Mouse (Mus musculus) kidney, embryonic 15.5 days (tissue): Measurements from ENCODE around the gene Ntn1. TPM values are rescaled to one million over a fixed set of nuclear protein-coding genes. Genes with fewer than 3 reads are reported as not detected.

Experiments used
- ATAC-seq: fragments of 200-750 bp; cut with Nextera tagmentation; replicated peaks from 2 replicates; pipeline ENCODE4 v1.8.0; 2017; ENCODE audit warnings: moderate TSS enrichment; ENCODE audit not compliant: low FRiP score
- H3K27ac ChIP-seq: fragments of 300-500 bp; sonication (generic); 2 replicates; pipeline ENCODE4 v1.5.1; 2015; ENCODE audit warnings: mild to moderate bottlenecking, inconsistent platforms
- H3K27me3 ChIP-seq: fragments of 300-500 bp; sonication (generic); 2 replicates; pipeline ENCODE4 v1.6.1; 2015; ENCODE audit warnings: inconsistent platforms
- H3K36me3 ChIP-seq: fragments of 300-500 bp; sonication (generic); 2 replicates; pipeline ENCODE4 v1.6.1; 2015; ENCODE audit warnings: inconsistent platforms
- H3K4me1 ChIP-seq: fragments of 300-500 bp; sonication (generic); 2 replicates; pipeline ENCODE4 v1.6.1; 2015; ENCODE audit warnings: inconsistent platforms
- H3K4me2 ChIP-seq: fragments of 300-500 bp; sonication (generic); 2 replicates; pipeline ENCODE4 v1.6.1; 2015; ENCODE audit warnings: moderate library complexity, mild to moderate bottlenecking, inconsistent platforms
- H3K4me3 ChIP-seq: fragments of 300-500 bp; sonication (generic); replicated peaks from 2 replicates; pipeline ENCODE4 v1.5.1; 2015; ENCODE audit warnings: mild to moderate bottlenecking, inconsistent platforms
- H3K9ac ChIP-seq: fragments of 300-500 bp; sonication (generic); 2 replicates; pipeline ENCODE4 v1.6.1; 2015; ENCODE audit warnings: mild to moderate bottlenecking, inconsistent platforms
- H3K9me3 ChIP-seq: fragments of 300-500 bp; sonication (generic); replicated peaks from 2 replicates; pipeline ENCODE4 v1.6.1; 2016; ENCODE audit warnings: inconsistent platforms
- WGBS: fragments of 180-500 bp; shearing (Covaris S2); methylation state at CpG from one replicate; pipeline ENCODE4 v1.1.7; 2015; ENCODE audit warnings: mixed read lengths; 5-methylcytosine and 5-hydroxymethylcytosine counted together
- polyA plus RNA-seq: library from polyadenylated mRNA; unstranded; fragments of >200 nt; fragmentation: Nextera tagmentation; extraction: Ambion mirVana; gene quantifications from 2 replicates; pipeline ENCODE4 v1.2.1, GENCODE M21; 2015

Ntn1 gene
- polyA plus RNA-seq, 1 experiment from 2014 or later = 16.5 TPM

- WGBS = 67% methylated on average over 12 of the region's 12 CpGs
- no peak overlapping the region for H3K4me3 ChIP-seq
- no peak overlapping the region for H3K27ac ChIP-seq
- H3K4me1 ChIP-seq = peaks cover 29% of the 10 kb centered on the region
- no peaks in the 10 kb centered on the region for H3K9me3 ChIP-seq
- no peak for ATAC-seq
- no peaks in the 10 kb centered on the region for H3K36me3 ChIP-seq
- no peak overlapping the region for H3K9ac ChIP-seq
- no peak overlapping the region for H3K4me2 ChIP-seq
- H3K27me3 ChIP-seq = no peaks in the 10 kb centered on the region; the same call in 1 of the 2 replicates
Observed at GRCm38 (mm10) chr11:68273855-68274254, 126.8 kb downstream of the Ntn1 start.

DNA sequence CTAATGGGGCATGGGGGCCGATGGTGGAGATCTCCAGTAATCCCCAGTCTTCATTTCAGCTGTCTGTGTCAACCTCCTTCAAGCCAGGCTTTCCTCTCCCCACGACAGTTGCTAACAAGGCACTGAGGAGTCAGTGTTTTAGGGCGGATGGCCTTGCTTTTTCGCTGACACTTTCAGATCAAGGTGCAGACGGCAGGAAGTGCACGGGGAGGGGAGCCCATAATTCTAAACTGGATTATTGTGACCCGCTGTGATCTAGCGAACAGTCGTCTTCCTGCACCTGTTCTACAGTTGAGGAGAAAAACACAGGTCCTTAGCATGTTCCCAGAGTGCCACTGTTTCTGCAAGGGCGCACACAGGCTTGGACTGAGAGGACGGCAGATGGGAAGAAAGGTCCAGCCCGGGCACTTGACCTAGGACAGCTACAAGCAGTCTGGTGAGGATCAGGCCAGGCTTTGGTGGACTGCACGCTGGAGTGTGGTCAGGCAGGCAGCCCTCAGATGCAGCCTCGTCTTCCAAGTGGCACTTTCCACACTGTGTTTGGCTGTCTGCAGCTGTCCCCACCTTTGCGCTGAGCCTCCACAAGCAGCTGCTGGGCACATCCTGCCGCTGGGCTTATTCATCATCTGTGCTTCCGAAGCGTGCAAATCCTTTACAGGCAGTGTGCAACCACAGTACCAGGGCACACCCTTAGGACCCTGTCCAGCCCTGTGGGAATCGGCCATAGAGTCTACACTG is 129.7 kb downstream of the Ntn1 start:
- peaks cover 18% of the 10 kb centered on the region for H3K4me1 ChIP-seq
- no peaks in the 10 kb centered on the region for H3K9me3 ChIP-seq
- H3K9ac ChIP-seq = no peak overlapping the region
- 49% methylated on average over 19 of the region's 19 CpGs for WGBS
- H3K36me3 ChIP-seq = no peaks in the 10 kb centered on the region
- no peak for ATAC-seq
- H3K4me2 ChIP-seq = no peak overlapping the region
- H3K4me3 ChIP-seq = no peak overlapping the region
- H3K27me3 ChIP-seq = no peaks in the 10 kb centered on the region
- H3K27ac ChIP-seq = no peak overlapping the region

- H3K9me3 ChIP-seq = no peaks in the 10 kb centered on the region
- ATAC-seq = no peak
- no peak overlapping the region for H3K4me2 ChIP-seq
- no peaks in the 10 kb centered on the region for H3K27me3 ChIP-seq
- H3K9ac ChIP-seq = no peak overlapping the region
- no peak overlapping the region for H3K4me3 ChIP-seq
- WGBS = 77% methylated on average over 5 of the region's 5 CpGs
- H3K36me3 ChIP-seq = no peaks in the 10 kb centered on the region
- no peak overlapping the region for H3K27ac ChIP-seq
- H3K4me1 ChIP-seq = peaks cover 9% of the 10 kb centered on the region
Observed at GRCm38 (mm10) chr11:68264276-68264675, 136.3 kb downstream of the Ntn1 start.

GRCm38 (mm10) chr11:68263100-68263499 is 137.5 kb downstream of the Ntn1 start:
- no peaks in the 10 kb centered on the region for H3K36me3 ChIP-seq
- H3K9me3 ChIP-seq = no peaks in the 10 kb centered on the region
- no peak overlapping the region for H3K27ac ChIP-seq
- WGBS = 91% methylated on average over 5 of the region's 5 CpGs
- H3K4me1 ChIP-seq = peaks cover 9% of the 10 kb centered on the region
- H3K9ac ChIP-seq = no peak overlapping the region
- no peak overlapping the region for H3K4me2 ChIP-seq
- no peak overlapping the region for H3K4me3 ChIP-seq
- no peak for ATAC-seq
- H3K27me3 ChIP-seq = no peaks in the 10 kb centered on the region

GRCm38 (mm10) chr11:68261162-68261892 is 139.3 kb downstream of the Ntn1 start:
- WGBS = 74% methylated on average over 10 of the region's 10 CpGs
- no peak overlapping the region for H3K4me3 ChIP-seq
- no peak overlapping the region for H3K9ac ChIP-seq
- peaks cover 9% of the 10 kb centered on the region for H3K4me1 ChIP-seq
- H3K36me3 ChIP-seq = no peaks in the 10 kb centered on the region
- no peak overlapping the region for H3K27ac ChIP-seq
- H3K27me3 ChIP-seq = no peaks in the 10 kb centered on the region
- no peak for ATAC-seq
- H3K9me3 ChIP-seq = no peaks in the 10 kb centered on the region
- H3K4me2 ChIP-seq = no peak overlapping the region

- no peak overlapping the region for H3K4me3 ChIP-seq
- peaks cover 9% of the 10 kb centered on the region for H3K4me1 ChIP-seq
- no peaks in the 10 kb centered on the region for H3K9me3 ChIP-seq
- 95% methylated on average over 6 of the region's 6 CpGs for WGBS
- H3K4me2 ChIP-seq = no peak overlapping the region
- no peak overlapping the region for H3K27ac ChIP-seq
- H3K9ac ChIP-seq = no peak overlapping the region
- ATAC-seq = no peak
- H3K27me3 ChIP-seq = no peaks in the 10 kb centered on the region
- no peaks in the 10 kb centered on the region for H3K36me3 ChIP-seq
Observed at GRCm38 (mm10) chr11:68260399-68260798, 140.2 kb downstream of the Ntn1 start.

DNA sequence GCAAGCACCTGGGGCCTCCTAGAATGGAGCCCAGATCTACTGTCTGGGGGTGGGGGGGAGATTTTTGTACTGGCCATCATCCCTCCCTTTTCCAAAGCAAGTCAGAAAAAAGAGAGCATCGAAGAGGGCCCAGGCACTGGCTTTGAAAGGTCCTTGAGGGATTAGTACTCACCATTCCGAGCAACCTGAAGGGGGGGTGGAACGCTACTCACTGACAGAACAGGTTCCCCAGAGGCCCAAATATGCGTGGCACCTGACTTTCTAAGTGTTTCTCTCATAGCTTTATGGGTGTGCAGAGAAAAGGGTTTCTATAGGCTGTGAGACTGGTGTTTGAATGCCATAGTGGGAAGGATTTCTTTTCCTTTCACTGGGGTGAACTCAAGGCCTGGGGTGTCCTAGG is 142.1 kb downstream of the Ntn1 start:
- no peaks in the 10 kb centered on the region for H3K36me3 ChIP-seq
- 82% methylated on average over 4 of the region's 4 CpGs for WGBS
- ATAC-seq = no peak
- no peak overlapping the region for H3K4me3 ChIP-seq
- peaks cover 18% of the 10 kb centered on the region for H3K4me1 ChIP-seq
- H3K4me2 ChIP-seq = no peak overlapping the region
- H3K9me3 ChIP-seq = no peaks in the 10 kb centered on the region
- no peak overlapping the region for H3K27ac ChIP-seq
- no peak overlapping the region for H3K9ac ChIP-seq
- H3K27me3 ChIP-seq = no peaks in the 10 kb centered on the region

- Histone ChIP-seq H3K4me3 (no peak overlapping the region), H3K9me3 (no peaks in the 10 kb centered on the region), H3K9ac (no peak overlapping the region), H3K4me2 (no peak overlapping the region), H3K27ac (no peak overlapping the region), H3K4me1 (peaks cover 12% of the 10 kb centered on the region), H3K27me3 (no peaks in the 10 kb centered on the region), H3K36me3 (no peaks in the 10 kb centered on the region)
- ATAC-seq = peak; percentile 52
- WGBS = 40% methylated on average over 7 of the region's 7 CpGs
Observed at GRCm38 (mm10) chr11:68253531-68253930, 147.1 kb downstream of the Ntn1 start.

GRCm38 (mm10) chr11:68250106-68250505 is 150.5 kb downstream of the Ntn1 start:
- no peak overlapping the region for H3K9ac ChIP-seq
- ATAC-seq = no peak
- H3K4me2 ChIP-seq = no peak overlapping the region
- WGBS = 89% methylated on average over 6 of the region's 6 CpGs
- H3K36me3 ChIP-seq = no peaks in the 10 kb centered on the region
- no peaks in the 10 kb centered on the region for H3K27me3 ChIP-seq
- H3K4me3 ChIP-seq = no peak overlapping the region
- no peaks in the 10 kb centered on the region for H3K9me3 ChIP-seq
- H3K4me1 ChIP-seq = peaks cover 12% of the 10 kb centered on the region
- no peak overlapping the region for H3K27ac ChIP-seq

- Histone ChIP-seq H3K27me3 (no peaks in the 10 kb centered on the region), H3K36me3 (0 out of 2 replicates have a peak, but pooled peaks cover 3% of the 10 kb centered on the region), H3K9ac (no peak overlapping the region), H3K27ac (no peak overlapping the region), H3K4me2 (no peak overlapping the region), H3K4me3 (no peak overlapping the region), H3K9me3 (no peaks in the 10 kb centered on the region; the same call in 1 of the 2 replicates), H3K4me1 (no peaks in the 10 kb centered on the region)
- WGBS = 48% methylated on average over 6 of the region's 6 CpGs
- no peak for ATAC-seq
Observed at GRCm38 (mm10) chr11:68247897-68248296, 152.7 kb downstream of the Ntn1 start.

DNA sequence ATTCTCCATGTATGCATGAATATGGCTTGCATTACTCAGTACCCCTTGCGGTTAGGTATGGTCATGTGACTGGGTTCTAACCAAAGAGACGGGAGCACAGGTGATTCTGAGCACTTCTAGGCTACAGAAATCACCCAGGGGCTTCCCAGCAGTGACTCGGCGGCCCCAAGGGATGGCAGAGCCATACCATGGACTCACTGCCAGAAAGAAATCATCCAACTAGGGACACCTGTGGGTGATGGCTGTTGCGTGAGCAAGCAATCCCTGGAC is 155.7 kb downstream of the Ntn1 start:
- Histone ChIP-seq H3K9ac (no peak overlapping the region), H3K27me3 (no peaks in the 10 kb centered on the region), H3K4me3 (no peak overlapping the region), H3K36me3 (0 out of 2 replicates have a peak, but pooled peaks cover 3% of the 10 kb centered on the region), H3K27ac (no peak overlapping the region), H3K9me3 (no peaks in the 10 kb centered on the region; the same call in 1 of the 2 replicates), H3K4me2 (no peak overlapping the region), H3K4me1 (peaks cover 7% of the 10 kb centered on the region; the same call in 1 of the 2 replicates)
- whole genome bisulfite sequencing = 87% methylated on average over 5 of the region's 5 CpGs
- no peak for ATAC-seq

GRCm38 (mm10) chr11:68244254-68244991 is 156.2 kb downstream of the Ntn1 start:
- Histone ChIP-seq H3K4me2 (no peak overlapping the region), H3K36me3 (0 out of 2 replicates have a peak, but pooled peaks cover 3% of the 10 kb centered on the region), H3K4me1 (peaks cover 12% of the 10 kb centered on the region; the same call in 1 of the 2 replicates), H3K9me3 (no peaks in the 10 kb centered on the region; the same call in 1 of the 2 replicates), H3K27me3 (no peaks in the 10 kb centered on the region), H3K27ac (no peak overlapping the region), H3K9ac (no peak overlapping the region), H3K4me3 (no peak overlapping the region)
- WGBS = 87% methylated on average over 16 of the region's 16 CpGs
- ATAC-seq = no peak
